Mouse (Mus musculus) erythroid progenitor cell, adult 5-6 weeks (primary cell): ENCODE data around the gene Pex5l. TPM values are rescaled to one million over a fixed set of nuclear protein-coding genes. Genes with fewer than 3 reads are reported as not detected.

Experiments used
- ATAC-seq: replicated peaks from 2 replicates; pipeline ENCODE4 v1.8.0; 2016; ENCODE audit warnings: moderate number of reproducible peaks, mild to moderate bottlenecking, moderate TSS enrichment, inconsistent platforms; ENCODE audit not compliant: poor library complexity, low FRiP score, severe bottlenecking
- total RNA-seq, 2 experiments: library from RNA; stranded (forward) in 1 of 2; stranded (reverse) in 1 of 2; fragments of 150-400 nt in 1 of 2; fragments of 186-747, 209-891 nt in 1 of 2; gene quantifications; 2 replicates each; pipeline versions ENCODE4 v1.2.3 to v1.2.4; 2015 to 2017; ENCODE audit warnings: low replicate concordance in 2 of 2

Gene Pex5l
- total RNA-seq, 2 experiments from 2014 or later: not detected

DNA sequence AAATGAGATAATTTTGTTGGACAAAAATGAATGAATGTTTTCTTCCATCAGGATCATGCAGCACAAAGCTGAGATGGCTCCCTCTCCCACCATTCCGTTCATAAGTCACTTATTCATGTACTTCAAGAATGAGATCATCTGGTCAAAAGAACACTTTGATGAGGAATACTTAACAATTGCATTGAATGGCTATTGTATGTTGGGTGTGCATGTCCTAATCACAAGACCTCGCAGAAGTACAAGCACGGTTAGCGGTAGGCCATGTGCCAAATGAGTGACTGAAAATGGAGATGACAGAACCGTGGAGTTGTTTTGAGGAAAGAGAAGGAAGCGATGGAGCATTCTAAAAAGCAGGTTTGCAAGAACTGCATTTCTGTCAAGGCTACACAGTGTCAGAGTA is 72.3 kb downstream of the Pex5l start:
- no peak for ATAC-seq

DNA sequence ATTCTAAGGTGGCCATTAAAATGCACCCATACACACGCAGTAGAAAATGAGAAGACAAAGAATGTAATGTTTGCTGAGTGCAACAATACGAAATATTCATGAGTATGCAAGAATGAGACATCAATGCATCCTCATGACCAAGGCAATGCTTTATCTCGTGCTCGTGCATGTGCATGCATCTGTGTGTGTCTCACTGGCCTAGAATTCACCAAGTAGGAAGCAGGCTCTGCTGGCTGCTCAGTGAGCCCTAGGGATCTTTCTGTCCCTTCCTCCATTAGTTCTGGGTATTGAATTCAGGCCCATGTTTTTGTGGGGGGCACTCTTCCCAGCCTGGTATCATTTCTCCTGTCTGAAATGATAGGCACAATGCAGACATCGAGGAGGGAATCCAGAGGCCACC is 74.9 kb downstream of the Pex5l start:
- ATAC-seq: no peak

DNA sequence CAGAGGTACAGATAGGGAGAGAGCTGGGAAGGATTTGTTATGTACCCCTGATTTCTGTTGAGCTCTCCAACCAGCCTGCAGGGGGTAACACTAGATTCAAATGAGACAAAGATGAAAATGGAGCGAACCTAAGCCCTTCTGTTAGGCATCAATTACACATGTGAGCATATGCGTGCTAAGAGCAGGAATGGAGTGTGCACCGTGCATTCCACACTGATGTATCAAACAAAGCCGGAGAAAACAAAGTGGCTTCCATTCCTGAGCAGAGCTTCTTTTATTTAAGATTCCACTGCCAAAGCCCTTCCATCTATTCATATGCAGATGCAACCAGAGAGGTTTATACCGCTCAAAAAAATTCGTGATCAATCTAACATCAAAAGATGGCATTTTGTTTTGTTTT is 79.5 kb downstream of the Pex5l start:
- no peak for ATAC-seq

DNA sequence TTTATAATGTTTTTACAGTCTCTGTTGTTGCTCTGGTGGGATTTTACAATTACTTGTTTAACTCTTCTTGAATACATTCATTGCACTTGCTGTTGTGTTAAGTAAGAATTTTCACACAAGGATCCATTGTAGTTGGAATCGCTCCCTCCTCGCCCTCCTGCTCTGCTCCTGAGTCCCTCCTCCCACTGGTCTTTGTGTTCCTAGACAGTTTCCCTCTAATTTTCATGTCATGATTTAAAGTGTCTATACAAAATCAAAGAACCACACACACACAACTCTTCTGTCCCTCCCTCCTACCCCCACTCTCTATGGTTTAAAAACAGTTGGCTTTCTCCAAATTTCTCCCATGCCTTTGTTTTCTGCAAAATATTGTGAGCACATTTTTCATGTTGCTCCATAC is 81.6 kb downstream of the Pex5l start:
- no peak for ATAC-seq

DNA sequence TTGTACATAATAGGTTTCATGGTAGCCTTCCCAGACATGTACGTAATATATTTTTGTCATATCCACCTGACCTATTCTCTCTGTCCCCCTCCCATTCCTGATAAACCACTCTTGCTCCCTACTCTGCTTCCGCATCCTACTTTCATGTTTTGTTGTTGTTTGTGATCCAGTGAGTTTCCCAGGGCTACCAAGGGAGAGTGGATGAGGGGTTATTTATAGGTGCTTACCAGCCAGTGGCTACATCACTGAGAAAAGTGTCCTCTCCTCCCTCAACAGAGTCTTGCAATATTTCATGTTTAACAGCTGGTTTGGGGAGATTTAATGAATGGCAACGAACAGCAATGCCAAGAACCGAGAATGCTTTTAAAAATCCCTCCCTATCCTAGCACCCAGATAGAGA is 82.0 kb downstream of the Pex5l start:
- ATAC-seq: no peak

DNA sequence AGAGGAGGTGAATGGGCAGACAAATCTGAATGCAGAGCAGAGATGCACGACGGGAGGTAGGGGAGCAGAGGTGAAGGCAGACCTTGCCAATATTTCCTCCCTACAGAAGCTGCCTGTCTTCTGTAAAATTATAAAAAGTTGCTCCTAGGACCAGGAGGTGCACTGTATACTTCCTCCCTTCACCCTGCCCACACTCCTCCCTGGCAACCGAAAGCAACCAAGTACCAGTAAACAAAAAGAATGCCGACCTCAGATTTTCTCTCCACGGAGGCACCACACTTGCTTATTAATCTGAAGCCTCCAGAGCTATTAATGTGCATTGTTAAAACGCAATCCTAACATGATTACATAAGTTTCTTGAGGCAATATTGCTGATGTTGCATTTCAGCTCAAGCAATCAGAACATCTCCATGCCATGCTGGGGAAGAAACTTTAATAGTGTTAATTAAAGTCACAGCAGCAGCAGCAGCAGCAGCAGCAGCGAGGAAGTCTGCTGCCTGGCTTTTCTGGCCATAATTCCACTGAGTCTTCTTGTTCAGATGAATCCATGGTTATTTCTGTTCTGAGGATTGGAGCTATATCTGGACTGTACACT is 82.6 kb downstream of the Pex5l start:
- ATAC-seq: no peak

DNA sequence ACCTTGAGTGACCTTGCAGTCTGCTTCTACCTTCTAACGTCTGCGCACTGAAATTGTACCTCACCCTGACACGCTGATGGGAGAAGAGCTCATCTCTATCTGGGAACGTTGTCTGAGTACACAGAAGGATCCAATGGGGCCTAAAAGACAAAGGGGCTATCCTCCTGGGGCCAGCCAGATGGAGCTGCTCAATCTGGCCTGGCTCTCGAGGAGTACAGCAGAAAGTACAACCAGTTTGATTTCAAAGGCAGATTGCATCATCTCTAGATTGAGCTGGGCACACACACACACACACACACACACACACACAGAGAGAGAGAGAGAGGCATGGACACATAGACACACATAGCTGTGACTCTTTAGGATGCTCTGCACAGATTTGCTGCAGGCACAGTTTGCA is 94.7 kb downstream of the Pex5l start:
- ATAC-seq: no peak

DNA sequence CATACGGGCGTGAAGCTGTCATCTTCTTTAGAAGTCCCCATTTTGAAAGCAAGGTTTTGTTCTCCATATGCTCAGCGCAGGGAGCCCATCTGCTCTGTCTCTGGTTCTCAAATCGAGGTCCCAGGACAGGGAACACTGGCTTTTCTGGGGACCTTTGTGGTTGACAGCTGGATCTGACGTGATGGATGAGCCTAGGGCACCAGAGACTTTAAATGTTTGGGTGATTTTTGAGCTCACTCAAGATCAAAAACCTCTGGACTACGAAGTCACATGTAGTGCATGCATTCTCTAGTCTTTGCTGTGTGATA is 98.3 kb downstream of the Pex5l start:
- no peak for ATAC-seq

DNA sequence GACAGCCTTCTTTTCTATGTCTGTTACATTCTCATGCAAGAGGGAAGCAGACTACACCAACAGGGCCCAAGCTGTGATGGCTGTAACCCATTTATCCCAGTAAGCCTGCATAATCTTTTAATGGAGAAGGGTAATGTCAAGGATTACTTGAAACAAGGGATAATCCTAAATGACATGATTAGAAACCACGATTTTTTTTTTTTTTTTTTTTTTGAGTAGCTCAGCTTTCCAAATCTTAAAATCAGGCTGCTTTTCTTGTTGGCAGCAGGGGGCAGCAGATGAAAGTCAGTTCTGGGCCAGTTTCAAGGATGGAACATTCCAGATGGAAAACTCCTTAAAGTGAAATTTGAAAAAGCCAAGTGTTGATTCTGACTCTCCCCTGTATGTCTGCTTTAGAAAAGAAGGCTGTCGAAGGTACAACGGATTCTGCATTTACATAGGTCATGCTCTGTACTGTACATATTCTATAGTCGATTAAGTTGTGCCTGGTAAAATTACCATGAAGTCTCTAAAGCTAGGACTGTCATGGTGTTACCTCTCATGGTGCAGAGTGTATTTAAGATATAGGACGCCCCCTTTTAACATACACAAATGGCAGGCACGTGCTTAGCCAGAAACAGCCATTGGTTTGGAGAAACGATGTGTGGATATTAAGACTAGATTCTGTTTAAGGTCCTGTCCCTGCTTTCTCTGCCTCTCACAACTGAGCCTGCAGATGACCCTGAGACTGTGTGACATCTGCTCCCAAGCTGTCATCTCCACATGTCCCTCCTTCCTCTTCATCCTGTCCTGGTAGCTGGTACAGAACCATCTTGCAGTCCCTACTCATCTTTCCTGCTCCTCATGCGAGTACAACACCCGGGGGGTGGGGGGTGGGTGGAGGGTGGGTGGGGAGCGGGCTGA is 98.9 kb downstream of the Pex5l start:
- no peak for ATAC-seq

DNA sequence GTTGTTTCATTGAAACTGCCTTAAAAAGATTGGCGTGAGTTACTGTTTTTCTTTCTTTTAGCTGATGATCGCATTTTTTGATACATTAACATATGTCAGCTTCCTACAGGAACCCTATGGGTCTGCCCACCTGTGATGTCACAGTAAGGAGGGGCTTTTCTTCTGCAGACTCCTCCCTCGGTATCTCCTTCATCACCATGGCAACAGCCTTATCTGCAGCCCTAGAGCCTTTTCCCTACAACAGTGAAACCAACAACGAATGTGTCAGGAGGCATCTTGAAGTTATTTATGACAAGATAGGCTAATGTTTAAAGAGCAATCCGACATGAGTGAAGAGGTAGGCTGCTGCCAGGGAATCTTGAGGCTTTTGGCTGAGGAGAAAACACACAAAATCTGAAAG is 118.5 kb downstream of the Pex5l start:
- no peak for ATAC-seq

DNA sequence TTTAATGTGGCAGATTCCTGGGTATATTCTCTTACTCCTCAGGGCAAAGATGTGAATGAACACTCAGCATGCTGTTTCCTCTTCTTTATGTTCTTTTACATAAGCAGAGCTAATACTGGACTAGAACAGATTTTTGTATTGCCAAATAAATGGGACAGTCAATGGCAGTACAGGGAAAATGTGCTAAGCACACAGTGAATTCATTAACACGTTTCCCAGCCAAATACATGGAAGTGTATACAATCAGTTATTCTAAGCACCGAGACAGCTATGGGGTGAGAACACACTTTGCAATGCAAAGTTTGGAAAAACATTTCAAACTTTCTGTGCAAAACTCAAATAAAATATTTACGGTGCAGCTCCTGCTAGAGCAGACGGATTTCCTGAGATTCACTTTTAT is 139.1 kb downstream of the Pex5l start:
- no peak for ATAC-seq

DNA sequence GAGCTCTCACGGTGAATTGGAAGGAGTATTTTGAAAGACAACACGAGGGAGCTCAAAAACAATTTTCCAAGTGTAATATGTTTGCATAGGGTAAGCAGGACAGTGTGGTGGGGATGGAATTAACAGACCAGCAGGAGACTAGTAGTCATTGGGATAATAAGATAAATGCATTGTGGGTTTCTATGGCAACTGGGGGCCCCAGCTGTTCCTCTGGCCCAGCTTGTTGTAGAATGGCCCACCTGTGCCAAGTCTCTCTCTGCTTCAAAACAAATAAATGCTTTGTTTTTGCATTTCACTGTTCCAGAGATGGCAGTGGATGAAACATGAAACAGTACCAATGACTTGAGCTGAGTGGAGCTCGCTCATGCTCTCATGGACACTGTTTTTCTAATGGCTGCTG is 141.3 kb downstream of the Pex5l start:
- ATAC-seq: no peak

DNA sequence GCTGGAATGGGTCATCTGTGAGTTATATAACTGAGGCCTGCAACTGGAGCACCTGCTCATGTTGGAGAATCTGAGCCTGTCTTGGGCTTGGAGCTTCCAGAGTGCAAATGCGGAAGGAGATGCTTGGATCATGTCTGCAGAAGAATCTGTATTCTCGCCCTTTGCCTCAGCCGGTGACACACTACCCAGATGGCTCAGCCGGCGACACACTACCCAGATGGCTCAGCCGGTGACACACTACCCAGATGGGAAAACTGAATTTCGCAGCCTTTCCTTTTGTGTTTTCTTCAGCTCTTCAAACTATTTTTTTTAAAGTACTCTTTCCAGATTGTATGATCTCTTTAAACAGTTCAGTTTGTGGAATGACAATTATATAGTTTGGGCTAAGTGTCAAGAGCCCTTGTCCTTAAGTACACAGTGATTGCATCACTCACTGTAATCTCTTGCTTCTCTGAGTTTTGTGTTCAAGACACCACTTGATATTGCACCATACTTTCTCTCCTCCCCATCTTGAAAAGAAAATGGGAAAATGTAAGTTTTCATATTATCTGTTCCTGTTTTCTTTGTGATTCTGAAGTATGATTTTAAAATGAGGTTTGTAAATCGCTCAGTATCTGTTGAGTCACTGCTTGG is 142.5 kb downstream of the Pex5l start:
- ATAC-seq: no peak

DNA sequence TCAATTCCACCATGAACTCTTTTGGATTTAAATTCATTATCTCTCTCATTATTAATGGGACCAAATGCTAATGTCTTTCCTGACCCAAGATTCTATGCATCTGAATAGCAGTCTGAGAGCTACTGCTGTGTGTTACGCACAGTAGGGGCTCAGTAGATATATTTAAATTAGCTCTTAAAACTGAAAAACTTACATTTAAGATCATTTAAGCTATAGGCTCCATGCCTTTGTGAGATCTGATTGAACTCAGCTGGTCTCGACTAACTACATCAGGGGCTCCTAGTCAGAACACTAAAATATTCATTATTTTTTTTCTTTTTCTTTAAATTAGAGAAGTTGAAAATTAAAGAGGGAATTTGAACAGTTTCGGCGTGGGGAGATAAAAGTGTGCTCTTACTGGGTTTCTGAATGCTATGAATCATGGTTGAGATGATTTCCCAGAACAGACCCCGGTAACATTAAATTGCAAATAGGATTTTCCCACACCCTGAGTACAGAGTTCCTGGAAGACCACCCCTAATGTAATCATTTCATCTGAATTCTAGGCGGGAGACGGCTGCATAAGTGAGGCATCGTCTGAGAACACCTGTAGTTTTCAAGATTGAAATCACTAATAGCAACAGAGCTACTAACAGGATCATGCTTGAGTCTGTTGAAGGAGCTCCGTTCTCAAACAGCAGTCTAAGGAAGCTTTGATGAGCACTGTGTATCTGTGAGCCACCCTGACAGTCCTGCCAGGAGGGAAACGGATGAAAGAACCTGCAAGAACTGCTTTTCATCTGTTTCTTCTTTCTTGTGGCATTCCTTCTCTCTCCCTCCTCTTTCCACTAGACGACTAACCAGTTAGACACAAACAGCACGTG is 151.1 kb downstream of the Pex5l start:
- no peak for ATAC-seq

DNA sequence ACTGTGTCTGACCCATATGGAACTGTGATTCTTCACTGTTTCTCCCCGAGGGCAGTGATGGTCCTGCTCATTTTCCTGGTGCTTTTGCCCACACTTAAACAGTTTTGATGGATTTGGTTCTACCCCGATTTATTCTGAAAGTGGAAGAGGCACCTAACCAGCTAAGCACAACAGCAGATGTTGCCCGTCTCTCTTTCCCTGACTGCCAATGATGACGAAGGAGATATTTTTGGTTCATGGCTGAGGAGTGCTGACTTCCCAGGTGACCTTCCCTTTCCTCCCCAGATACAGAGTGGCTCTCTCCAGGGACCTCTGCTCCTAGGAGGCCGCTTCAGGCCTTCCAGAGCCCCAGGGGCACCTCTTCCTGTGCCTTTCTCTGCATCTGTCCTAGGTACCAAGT is 155.2 kb downstream of the Pex5l start:
- ATAC-seq: no peak

DNA sequence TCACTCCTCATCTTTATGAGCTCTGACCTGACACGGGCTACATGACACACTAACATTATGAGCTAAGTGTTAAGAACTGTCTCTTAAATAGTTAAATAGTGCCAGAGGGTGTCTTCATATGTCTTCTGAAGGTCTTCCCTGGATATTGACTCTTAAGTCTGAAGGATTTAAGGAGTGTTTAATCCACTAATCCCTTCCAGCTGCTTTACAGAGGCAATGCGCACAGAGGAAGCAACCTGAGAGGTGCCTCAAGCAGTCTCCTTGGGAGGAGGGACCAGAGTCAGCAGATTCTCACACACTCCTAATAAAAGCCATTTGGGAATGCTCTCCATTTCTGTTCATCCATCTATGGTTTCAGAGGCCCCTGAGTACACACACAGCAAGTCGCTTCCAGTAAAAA is 157.9 kb downstream of the Pex5l start:
- no peak for ATAC-seq

DNA sequence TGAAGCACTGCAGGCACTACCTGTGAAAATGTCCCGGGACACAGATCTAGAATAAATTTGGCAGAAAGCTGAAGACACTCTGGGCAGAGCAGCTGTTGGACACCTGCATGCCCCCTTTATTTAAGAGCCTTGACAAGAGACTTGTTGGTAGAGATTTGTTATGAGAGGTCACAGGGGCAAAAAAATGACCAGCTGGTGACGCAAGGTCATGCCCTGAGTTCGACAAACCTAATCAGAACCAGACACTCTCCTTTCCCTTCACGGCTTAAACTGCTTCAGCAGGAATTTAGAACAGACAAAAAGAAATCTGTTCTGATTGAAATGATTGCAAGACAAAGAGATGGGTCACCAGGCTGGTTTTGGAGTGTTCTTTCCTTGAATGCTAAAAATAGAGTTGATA is 163.1 kb downstream of the Pex5l start:
- no peak for ATAC-seq

DNA sequence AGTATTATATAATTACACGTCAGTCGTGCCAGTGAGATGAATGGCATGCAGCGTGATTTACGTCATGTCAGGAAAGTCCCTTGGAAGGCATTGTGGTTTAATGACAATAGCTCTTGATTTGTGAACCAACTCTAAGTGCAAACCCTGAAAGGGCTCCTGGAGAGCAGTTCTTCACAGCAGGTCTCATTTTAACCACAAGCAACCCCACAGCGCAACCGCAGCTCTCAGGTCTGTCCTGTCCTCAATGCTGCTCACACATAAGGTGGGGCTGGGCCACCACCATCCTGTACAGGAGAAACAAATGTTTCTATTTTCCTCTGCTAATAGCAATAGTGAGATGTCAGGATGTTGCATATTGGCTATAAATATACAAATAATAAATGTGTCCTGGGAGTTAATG is 163.8 kb downstream of the Pex5l start:
- ATAC-seq: no peak

DNA sequence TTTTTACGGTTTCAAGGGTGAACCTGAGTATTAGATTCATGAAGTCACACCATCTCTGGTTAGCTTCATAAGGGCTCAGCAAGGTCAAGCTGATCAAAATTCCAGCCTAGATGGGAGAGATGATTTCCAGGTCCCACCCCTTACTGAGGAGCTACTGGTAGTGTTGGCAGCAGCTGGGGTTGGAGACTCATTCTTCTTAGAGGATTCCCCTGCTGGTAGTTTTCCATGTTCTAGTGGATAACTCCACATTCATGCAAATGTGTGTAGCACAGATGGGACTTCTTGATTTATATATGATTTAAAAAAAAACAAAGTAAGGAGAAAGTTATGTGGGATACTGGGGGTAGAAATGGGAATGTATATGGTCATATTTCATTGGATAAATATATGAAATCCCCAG is 172.8 kb downstream of the Pex5l start:
- no peak for ATAC-seq

DNA sequence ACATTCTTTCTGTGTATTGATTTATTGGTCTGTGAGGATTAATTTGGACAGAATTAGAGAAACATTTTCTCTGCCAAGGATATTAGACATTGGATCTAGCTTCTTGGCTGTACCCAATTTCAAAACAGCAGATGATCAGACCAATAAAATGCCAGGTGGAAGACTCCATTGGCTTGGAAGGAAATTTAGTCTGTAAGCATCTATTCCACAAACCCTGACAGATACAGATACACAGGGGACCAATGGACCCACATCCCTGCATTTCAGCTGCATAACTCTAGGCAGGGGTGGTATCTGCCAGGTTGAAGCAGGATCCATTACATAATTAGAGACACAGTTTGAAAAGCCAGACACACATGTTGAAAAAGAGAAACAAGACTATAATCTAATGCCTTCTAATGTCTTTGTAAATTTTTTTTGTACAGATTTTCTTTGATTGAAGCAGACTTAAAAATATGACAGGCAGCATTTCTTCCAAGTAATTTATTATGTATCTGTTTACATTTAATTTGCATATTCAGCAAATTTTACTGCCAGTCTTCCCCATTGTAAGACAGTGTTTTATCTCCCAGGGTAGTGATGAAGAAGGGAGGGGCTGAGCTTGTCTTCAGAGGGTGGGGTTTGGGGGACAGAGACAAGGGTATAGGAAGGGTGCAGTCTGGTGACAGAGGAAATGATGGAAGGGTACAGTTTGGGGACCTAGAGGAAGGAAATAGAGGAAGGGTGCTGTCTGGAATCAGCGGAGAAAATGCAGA is 174.2 kb downstream of the Pex5l start:
- ATAC-seq: no peak
